Mouse (Mus musculus) liver, embryonic 15.5 days (tissue): ENCODE measurements around the gene Eid2. TPM values are rescaled to one million over a fixed set of nuclear protein-coding genes. Genes with fewer than 3 reads are reported as not detected.

Experiments
- ATAC-seq: fragments of 200-750 bp; cut with Nextera tagmentation; 2 replicates; pipeline ENCODE4 v1.8.0; 2017; ENCODE audit warnings: moderate number of reproducible peaks, mild to moderate bottlenecking, moderate library complexity; ENCODE audit not compliant: insufficient read depth
- H3K27ac ChIP-seq: fragments of 300-500 bp; sonication (generic); replicated peaks from 2 replicates; pipeline ENCODE4 v1.5.1; 2015; ENCODE audit warnings: mild to moderate bottlenecking, inconsistent platforms
- H3K27me3 ChIP-seq: fragments of 300-500 bp; sonication (generic); 2 replicates; pipeline ENCODE4 v1.6.1; 2015; ENCODE audit warnings: mild to moderate bottlenecking, inconsistent platforms
- H3K36me3 ChIP-seq: fragments of 300-500 bp; sonication (generic); replicated peaks from 2 replicates; pipeline ENCODE4 v1.6.1; 2015; ENCODE audit warnings: moderate library complexity, mild to moderate bottlenecking, inconsistent platforms
- H3K4me1 ChIP-seq: fragments of 300-500 bp; sonication (generic); replicated peaks from 2 replicates; pipeline ENCODE4 v1.6.1; 2015; ENCODE audit warnings: inconsistent platforms
- H3K4me2 ChIP-seq: fragments of 300-500 bp; sonication (generic); 2 replicates; pipeline ENCODE4 v1.6.1; 2015; ENCODE audit warnings: moderate library complexity, mild to moderate bottlenecking, inconsistent platforms
- H3K4me3 ChIP-seq: fragments of 300-500 bp; sonication (generic); replicated peaks from 2 replicates; pipeline ENCODE4 v1.5.1; 2015; ENCODE audit warnings: mild to moderate bottlenecking, inconsistent platforms
- H3K9ac ChIP-seq: fragments of 300-500 bp; sonication (generic); 2 replicates; pipeline ENCODE4 v1.6.1; 2015; ENCODE audit warnings: moderate library complexity, mild to moderate bottlenecking, inconsistent platforms
- H3K9me3 ChIP-seq: fragments of 300-500 bp; sonication (generic); replicated peaks from 2 replicates; pipeline ENCODE4 v1.6.1; 2016; ENCODE audit warnings: inconsistent platforms
- WGBS: fragments of 180-500 bp; shearing (Covaris S2); methylation state at CpG from one replicate; pipeline ENCODE4 v1.1.7; 2015; ENCODE audit warnings: mixed read lengths; ENCODE audit not compliant: insufficient replicate concordance; 5-methylcytosine and 5-hydroxymethylcytosine counted together
- polyA plus RNA-seq: library from polyadenylated mRNA; unstranded; fragments of >200 nt; fragmentation: Nextera tagmentation; extraction: Ambion mirVana; gene quantifications from 2 replicates; pipeline ENCODE4 v1.2.1, GENCODE M21; 2015

Gene Eid2
- polyA plus RNA-seq, 1 experiment from 2014 or later: 0.52 TPM

GRCm38 (mm10) chr7:28265391-28265790 is 2.3 kb upstream of the Eid2 start:
- Histone ChIP-seq H3K27me3 (peaks cover 37% of the 10 kb centered on the region), H3K9ac (no peak overlapping the region), H3K4me1 (peaks cover 7% of the 10 kb centered on the region), H3K4me2 (no peak overlapping the region), H3K27ac (no peak overlapping the region), H3K36me3 (no peaks in the 10 kb centered on the region), H3K9me3 (no peaks in the 10 kb centered on the region), H3K4me3 (no peak overlapping the region)
- no peak for ATAC-seq
- 76% methylated on average over 13 of the region's 13 CpGs for WGBS

- Histone ChIP-seq H3K9me3 (no peaks in the 10 kb centered on the region), H3K4me3 (peak overlapping the region; percentile 62), H3K27ac (no peak overlapping the region), H3K27me3 (peaks cover 37% of the 10 kb centered on the region), H3K9ac (peak overlapping the region; percentile 42; the same call in 1 of the 2 replicates), H3K4me1 (peaks cover 7% of the 10 kb centered on the region), H3K36me3 (no peaks in the 10 kb centered on the region), H3K4me2 (peak overlapping the region; percentile 75)
- under 1% methylated on average over 58 of the region's 62 CpGs for WGBS
- ATAC-seq: peak; percentile 28; the same call in 1 of the 2 replicates
Observed at GRCm38 (mm10) chr7:28268042-28268531, 406 bp downstream of the Eid2 start.

- H3K36me3 ChIP-seq: no peaks in the 10 kb centered on the region
- WGBS: 27% methylated on average over 16 of the region's 16 CpGs
- H3K4me3 ChIP-seq: peak overlapping the region; percentile 62
- no peak for ATAC-seq
- H3K4me1 ChIP-seq: peaks cover 7% of the 10 kb centered on the region
- H3K27ac ChIP-seq: no peak overlapping the region
- peaks cover 37% of the 10 kb centered on the region for H3K27me3 ChIP-seq
- H3K9ac ChIP-seq: 0 out of 2 replicates have a peak overlapping the region, but pooled peaks have one; percentile 42
- no peaks in the 10 kb centered on the region for H3K9me3 ChIP-seq
- peak overlapping the region; percentile 75 for H3K4me2 ChIP-seq
Observed at GRCm38 (mm10) chr7:28268576-28268975, 895 bp downstream of the Eid2 start.

- Histone ChIP-seq H3K27ac (no peak overlapping the region), H3K4me1 (peaks cover 7% of the 10 kb centered on the region), H3K4me2 (no peak overlapping the region), H3K9me3 (no peaks in the 10 kb centered on the region), H3K9ac (no peak overlapping the region), H3K4me3 (no peak overlapping the region), H3K27me3 (peaks cover 37% of the 10 kb centered on the region), H3K36me3 (no peaks in the 10 kb centered on the region)
- 74% methylated on average over 12 of the region's 12 CpGs for WGBS
- ATAC-seq: no peak
Observed at GRCm38 (mm10) chr7:28269355-28269754, 1.7 kb downstream of the Eid2 start.

- no peak overlapping the region for H3K9ac ChIP-seq
- H3K4me1 ChIP-seq: peaks cover 7% of the 10 kb centered on the region
- no peak overlapping the region for H3K27ac ChIP-seq
- peaks cover 26% of the 10 kb centered on the region for H3K27me3 ChIP-seq
- no peak overlapping the region for H3K4me3 ChIP-seq
- H3K4me2 ChIP-seq: no peak overlapping the region
- no peak for ATAC-seq
- no peaks in the 10 kb centered on the region for H3K9me3 ChIP-seq
- no peaks in the 10 kb centered on the region for H3K36me3 ChIP-seq
- WGBS: 61% methylated on average over 3 of the region's 3 CpGs
Observed at GRCm38 (mm10) chr7:28271761-28272160, 4.1 kb downstream of the Eid2 start.

GRCm38 (mm10) chr7:28277237-28277614 is 9.5 kb downstream of the Eid2 start:
- H3K36me3 ChIP-seq: no peaks in the 10 kb centered on the region

GRCm38 (mm10) chr7:28277615-28278278 is 10.1 kb downstream of the Eid2 start, which contains the start of gene Eid2b:
TSS of gene Eid2b (plus strand) at chr7:28277739.
- Histone ChIP-seq H3K4me2 (peak within 1 kb of the TSS; percentile 96), H3K9ac (peak within 1 kb of the TSS; percentile 85), H3K27ac (peak within 1 kb of the TSS; percentile 74), H3K9me3 (no peaks in the 10 kb centered on the region), H3K4me1 (peaks cover 9% of the 10 kb centered on the region), H3K4me3 (peak within 1 kb of the TSS; percentile 82), H3K36me3 (no peaks in the 10 kb centered on the region), H3K27me3 (0 out of 2 replicates have a peak, but pooled peaks cover 5% of the 10 kb centered on the region)
- peak; percentile 70 for ATAC-seq
- 4% methylated on average over 68 of the region's 68 CpGs for WGBS

More at GRCm38 (mm10) chr7:28277237-28277614, 9.5 kb downstream of the Eid2 start:
- ATAC-seq: no peak
- Histone ChIP-seq H3K9ac (no peak overlapping the region), H3K4me1 (peaks cover 9% of the 10 kb centered on the region), H3K27me3 (0 out of 2 replicates have a peak, but pooled peaks cover 5% of the 10 kb centered on the region), H3K9me3 (no peaks in the 10 kb centered on the region), H3K27ac (no peak overlapping the region), H3K4me2 (0 out of 2 replicates have a peak overlapping the region, but pooled peaks have one; percentile 96), H3K4me3 (no peak overlapping the region)
- 59% methylated on average over 8 of the region's 8 CpGs for WGBS

- ATAC-seq: no peak
- Histone ChIP-seq H3K4me3 (peak overlapping the region; percentile 82), H3K27ac (no peak overlapping the region), H3K36me3 (no peaks in the 10 kb centered on the region), H3K27me3 (0 out of 2 replicates have a peak, but pooled peaks cover 5% of the 10 kb centered on the region), H3K4me1 (peaks cover 9% of the 10 kb centered on the region), H3K9me3 (no peaks in the 10 kb centered on the region), H3K9ac (peak overlapping the region; percentile 85), H3K4me2 (peak overlapping the region; percentile 96)
- WGBS: 82% methylated on average over 7 of the region's 7 CpGs
Observed at GRCm38 (mm10) chr7:28278279-28278652, 10.6 kb downstream of the Eid2 start.

GRCm38 (mm10) chr7:28280630-28281029 is 12.9 kb downstream of the Eid2 start:
- H3K4me2 ChIP-seq: no peak overlapping the region
- no peaks in the 10 kb centered on the region for H3K9me3 ChIP-seq
- no peak overlapping the region for H3K9ac ChIP-seq
- ATAC-seq: no peak
- H3K4me3 ChIP-seq: no peak overlapping the region
- no peaks in the 10 kb centered on the region for H3K36me3 ChIP-seq
- H3K27me3 ChIP-seq: 0 out of 2 replicates have a peak, but pooled peaks cover 5% of the 10 kb centered on the region
- WGBS: 57% methylated on average over 7 of the region's 7 CpGs
- peaks cover 9% of the 10 kb centered on the region for H3K4me1 ChIP-seq
- no peak overlapping the region for H3K27ac ChIP-seq

- Histone ChIP-seq H3K27ac (no peak overlapping the region), H3K27me3 (peaks cover 80% of the 10 kb centered on the region), H3K4me2 (peak overlapping the region; percentile 4; the same call in 1 of the 2 replicates), H3K9me3 (no peaks in the 10 kb centered on the region), H3K4me1 (peaks cover 10% of the 10 kb centered on the region; the same call in 1 of the 2 replicates), H3K36me3 (no peaks in the 10 kb centered on the region), H3K9ac (no peak overlapping the region), H3K4me3 (no peak overlapping the region)
- ATAC-seq: no peak
- WGBS: 5% methylated on average over 18 of the region's 18 CpGs
Observed at GRCm38 (mm10) chr7:28290165-28290564, 22.5 kb downstream of the Eid2 start.
